8 mouse cellular contexts compared by ENCODE assay signal in the genomic region with DNA sequence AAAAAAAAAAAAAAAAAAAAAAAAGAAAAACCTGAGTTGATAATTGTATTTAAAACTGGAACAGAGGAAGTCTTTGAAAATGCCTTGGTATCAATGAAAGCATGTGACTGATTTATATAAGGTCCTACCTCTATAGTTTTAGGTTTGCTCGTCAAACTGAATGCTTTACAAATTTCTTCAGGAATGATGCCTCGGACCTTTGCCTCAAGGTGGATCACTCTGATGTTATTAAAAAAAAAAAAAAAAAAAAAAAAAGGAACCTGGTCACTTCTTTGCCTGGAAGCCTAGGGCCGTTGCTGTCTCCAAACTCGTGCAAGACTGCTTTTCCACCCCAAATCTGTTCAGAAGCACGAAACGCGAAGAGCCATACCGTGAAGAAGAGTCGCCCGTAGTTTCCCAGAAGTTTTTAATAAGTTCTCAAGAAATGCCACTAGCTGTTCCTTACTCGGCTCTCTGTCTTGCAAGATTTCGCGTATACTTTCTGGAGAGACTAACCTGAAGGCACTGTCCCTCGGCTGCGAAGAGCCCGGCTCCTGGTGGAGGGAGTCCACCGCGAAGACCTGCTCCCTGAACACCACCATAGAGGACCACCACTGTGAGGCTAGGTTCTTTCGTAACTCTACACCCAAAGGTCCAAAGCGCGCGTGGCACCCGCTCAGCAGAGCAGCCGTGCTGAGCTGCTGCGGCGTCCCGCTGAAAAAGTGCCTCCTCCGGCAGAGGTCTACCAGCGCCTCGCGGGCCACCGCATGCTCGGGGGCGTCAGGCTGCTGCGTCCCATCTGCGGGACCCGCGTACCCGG. TPM values are rescaled to one million over a fixed set of nuclear protein-coding genes. Genes with fewer than 3 reads are reported as not detected.
DNase-seq lines count a peak whose midpoint lies in the region; ATAC-seq lines count a peak whose summit lies in the region.

No protein-coding gene starts in this region.

- H3K9me3 ChIP-seq in lung, embryonic 15.5 days, result no peaks in the 10 kb centered on the region
- H3K9me3 ChIP-seq in embryonic facial prominence, embryonic 13.5 days, result no peaks in the 10 kb centered on the region
- H3K9me3 ChIP-seq in intestine, embryonic 14.5 days (ENCODE audit: control insufficient read depth, low read length), result no peaks in the 10 kb centered on the region
- no peaks in the 10 kb centered on the region for H3K9me3 ChIP-seq in neural tube, embryonic 12.5 days

- peak overlapping the region; percentile 93 for H3K27ac ChIP-seq in lung, embryonic 15.5 days
- peak overlapping the region; percentile 99 for H3K27ac ChIP-seq in embryonic facial prominence, embryonic 13.5 days
- H3K27ac ChIP-seq in intestine, embryonic 14.5 days (ENCODE audit: low read depth), result peak overlapping the region; percentile 95
- peak overlapping the region; percentile 86 for H3K27ac ChIP-seq in neural tube, embryonic 12.5 days

- peak; percentile 87 for ATAC-seq in lung, embryonic 15.5 days (ENCODE audit: borderline replicate concordance, extremely low read depth, low FRiP score, low TSS enrichment)
- ATAC-seq in embryonic facial prominence, embryonic 13.5 days (ENCODE audit: insufficient number of reproducible peaks, insufficient read depth, low FRiP score, low TSS enrichment, low read depth), result peak; percentile 81
- peak; percentile 70 for ATAC-seq in intestine, embryonic 14.5 days (replicated peaks; ENCODE audit: low FRiP score, low TSS enrichment, low read depth)
- no peak; the same call in none of the 2 replicates for ATAC-seq in neural tube, embryonic 12.5 days (ENCODE audit: low FRiP score, low read depth)

- under 1% methylated on average over 39 of the region's 39 CpGs for WGBS in lung, embryonic 15.5 days
- 2% methylated on average over 39 of the region's 39 CpGs for WGBS in embryonic facial prominence, embryonic 13.5 days
- WGBS in intestine, embryonic 14.5 days, result 2% methylated on average over 39 of the region's 39 CpGs
- WGBS in neural tube, embryonic 12.5 days, result 3% methylated on average over 39 of the region's 39 CpGs

- peak overlapping the region; percentile 85 for H3K9ac ChIP-seq in lung, embryonic 15.5 days
- H3K9ac ChIP-seq in embryonic facial prominence, embryonic 13.5 days, result peak overlapping the region; percentile 89
- H3K9ac ChIP-seq in intestine, embryonic 14.5 days (ENCODE audit: low read length), result peak overlapping the region; percentile 89
- H3K9ac ChIP-seq in neural tube, embryonic 12.5 days, result peak overlapping the region; percentile 88

- H3K4me1 ChIP-seq in lung, embryonic 15.5 days, result peaks cover 23% of the 10 kb centered on the region
- peaks cover 12% of the 10 kb centered on the region for H3K4me1 ChIP-seq in embryonic facial prominence, embryonic 13.5 days
- peaks cover 10% of the 10 kb centered on the region for H3K4me1 ChIP-seq in intestine, embryonic 14.5 days (replicated peaks; ENCODE audit: control insufficient read depth, insufficient read depth, low read length)
- 0 out of 2 replicates have a peak, but pooled peaks cover 2% of the 10 kb centered on the region for H3K4me1 ChIP-seq in neural tube, embryonic 12.5 days

- DNase-seq in lung, postnatal 25 days (ENCODE audit: low spot score), result no peak
- no peak for DNase-seq in intestine, embryonic 14.5 days (ENCODE audit: low spot score)
- no peak for DNase-seq in urinary bladder, adult 2 months (ENCODE audit: low spot score)
- DNase-seq in yolk sac, embryonic 10.5 days (ENCODE audit: low spot score), result no peak
- DNase-seq in testis, postnatal 14 days (ENCODE audit: low spot score), result no peak

- peaks cover 58% of the 10 kb centered on the region for H3K36me3 ChIP-seq in lung, embryonic 15.5 days
- peaks cover 60% of the 10 kb centered on the region for H3K36me3 ChIP-seq in embryonic facial prominence, embryonic 13.5 days
- H3K36me3 ChIP-seq in intestine, embryonic 14.5 days (ENCODE audit: control insufficient read depth, insufficient read depth, low read length), result peaks cover 66% of the 10 kb centered on the region
- peaks cover 51% of the 10 kb centered on the region for H3K36me3 ChIP-seq in neural tube, embryonic 12.5 days

- peak overlapping the region; percentile 68 for H3K4me2 ChIP-seq in lung, embryonic 15.5 days
- peak overlapping the region; percentile 65 for H3K4me2 ChIP-seq in embryonic facial prominence, embryonic 13.5 days
- peak overlapping the region; percentile 68 for H3K4me2 ChIP-seq in intestine, embryonic 14.5 days (ENCODE audit: low read length)
- H3K4me2 ChIP-seq in neural tube, embryonic 12.5 days (replicated peaks), result peak overlapping the region; percentile 86

- peak overlapping the region; percentile 71 for H3K4me3 ChIP-seq in lung, embryonic 15.5 days
- peak overlapping the region; percentile 73 for H3K4me3 ChIP-seq in embryonic facial prominence, embryonic 13.5 days
- H3K4me3 ChIP-seq in intestine, embryonic 14.5 days (ENCODE audit: low read depth, low read length), result peak overlapping the region; percentile 74
- peak overlapping the region; percentile 77 for H3K4me3 ChIP-seq in neural tube, embryonic 12.5 days

- H3K27me3 ChIP-seq in lung, embryonic 15.5 days, result no peaks in the 10 kb centered on the region
- H3K27me3 ChIP-seq in embryonic facial prominence, embryonic 13.5 days, result no peaks in the 10 kb centered on the region
- H3K27me3 ChIP-seq in intestine, embryonic 14.5 days (replicated peaks; ENCODE audit: control insufficient read depth, insufficient read depth, low read length), result no peaks in the 10 kb centered on the region
- no peaks in the 10 kb centered on the region for H3K27me3 ChIP-seq in neural tube, embryonic 12.5 days (replicated peaks)

RNA-seq across cellular contexts. Expression of gene Polg2, which starts 0.5 kb away (rescaled TPM):
- 10.1 and 11.2 TPM in 2 replicates for polyA plus RNA-seq in lung, embryonic 15.5 days (2015; fragmentation: Nextera tagmentation; extraction: Ambion mirVana)
- 14.1 and 14.7 TPM in 2 replicates for polyA plus RNA-seq in embryonic facial prominence, embryonic 13.5 days (2015; fragmentation: Nextera tagmentation; extraction: Ambion mirVana)
- polyA plus RNA-seq in intestine, embryonic 14.5 days (2014; fragmentation: Nextera tagmentation; extraction: Ambion mirVana), result 11.5 and 13.5 TPM in 2 replicates
- polyA plus RNA-seq in neural tube, embryonic 12.5 days (2016; fragmentation: Nextera tagmentation; extraction: Ambion mirVana), result 9.3 and 10.8 TPM in 2 replicates
- 8.6 and 9.4 TPM in 2 replicates for polyA plus RNA-seq in urinary bladder, adult 2 months (2012; rRNA removed)

RNA-seq across cellular contexts. Expression of gene Ddx5, which starts 10.2 kb away (rescaled TPM):
- polyA plus RNA-seq in lung, embryonic 15.5 days (2015; fragmentation: Nextera tagmentation; extraction: Ambion mirVana), result 357 and 378 TPM in 2 replicates
- 345 and 370 TPM in 2 replicates for polyA plus RNA-seq in embryonic facial prominence, embryonic 13.5 days (2015; fragmentation: Nextera tagmentation; extraction: Ambion mirVana)
- polyA plus RNA-seq in intestine, embryonic 14.5 days (2014; fragmentation: Nextera tagmentation; extraction: Ambion mirVana), result 340 and 353 TPM in 2 replicates
- 437 and 465 TPM in 2 replicates for polyA plus RNA-seq in neural tube, embryonic 12.5 days (2016; fragmentation: Nextera tagmentation; extraction: Ambion mirVana)
- 624 and 672 TPM in 2 replicates for polyA plus RNA-seq in urinary bladder, adult 2 months (2012; rRNA removed)

RNA-seq across cellular contexts. Expression of gene Cep95, which starts 10.3 kb away (rescaled TPM):
- 18.3 and 21.7 TPM in 2 replicates for polyA plus RNA-seq in lung, embryonic 15.5 days (2015; fragmentation: Nextera tagmentation; extraction: Ambion mirVana)
- polyA plus RNA-seq in embryonic facial prominence, embryonic 13.5 days (2015; fragmentation: Nextera tagmentation; extraction: Ambion mirVana), result 28.2 and 30.5 TPM in 2 replicates
- polyA plus RNA-seq in intestine, embryonic 14.5 days (2014; fragmentation: Nextera tagmentation; extraction: Ambion mirVana), result 19.3 and 19.4 TPM in 2 replicates
- 21.5 and 25.2 TPM in 2 replicates for polyA plus RNA-seq in neural tube, embryonic 12.5 days (2016; fragmentation: Nextera tagmentation; extraction: Ambion mirVana)
- 14.0 and 15.4 TPM in 2 replicates for polyA plus RNA-seq in urinary bladder, adult 2 months (2012; rRNA removed)

RNA-seq across cellular contexts. Expression of gene Milr1, which starts 27.8 kb away (rescaled TPM):
- polyA plus RNA-seq in lung, embryonic 15.5 days (2015; fragmentation: Nextera tagmentation; extraction: Ambion mirVana), result 1.5 and 2.4 TPM in 2 replicates
- polyA plus RNA-seq in embryonic facial prominence, embryonic 13.5 days (2015; fragmentation: Nextera tagmentation; extraction: Ambion mirVana), result 1.9 and 2.3 TPM in 2 replicates
- 1.6 and 2.1 TPM in 2 replicates for polyA plus RNA-seq in intestine, embryonic 14.5 days (2014; fragmentation: Nextera tagmentation; extraction: Ambion mirVana)
- polyA plus RNA-seq in neural tube, embryonic 12.5 days (2016; fragmentation: Nextera tagmentation; extraction: Ambion mirVana), result 0.89 and 1.4 TPM in 2 replicates
- 3.2 and 3.4 TPM in 2 replicates for polyA plus RNA-seq in urinary bladder, adult 2 months (2012; rRNA removed)

RNA-seq across cellular contexts. Expression of gene Pecam1, which starts 28.4 kb away (rescaled TPM):
- polyA plus RNA-seq in lung, embryonic 15.5 days (2015; fragmentation: Nextera tagmentation; extraction: Ambion mirVana), result 109 and 117 TPM in 2 replicates
- polyA plus RNA-seq in embryonic facial prominence, embryonic 13.5 days (2015; fragmentation: Nextera tagmentation; extraction: Ambion mirVana), result 29.0 and 33.7 TPM in 2 replicates
- 44.3 and 49.9 TPM in 2 replicates for polyA plus RNA-seq in intestine, embryonic 14.5 days (2014; fragmentation: Nextera tagmentation; extraction: Ambion mirVana)
- polyA plus RNA-seq in neural tube, embryonic 12.5 days (2016; fragmentation: Nextera tagmentation; extraction: Ambion mirVana), result 22.5 and 25.5 TPM in 2 replicates
- polyA plus RNA-seq in urinary bladder, adult 2 months (2012; rRNA removed), result 47.7 and 66.2 TPM in 2 replicates
